Mouse (Mus musculus) thymus, adult 2 months (tissue): ENCODE data around the gene Enkur. TPM values are rescaled to one million over a fixed set of nuclear protein-coding genes. Genes with fewer than 3 reads are reported as not detected.
"Not testable (repeated sequence)": the region's sequence is repeated elsewhere in the genome, so short reads cannot be mapped to it uniquely, and the experiment has no call there.

Experiments
- DNase-seq: peaks from one replicate; pipeline ENCODE4 v3.0.0; 2021
- H3K27ac ChIP-seq: fragments of 200-500 bp; 2 replicates; pipeline ENCODE4 v1.5.1; 2012; ENCODE audit warnings: low read length, control low read depth; ENCODE audit not compliant: control insufficient read depth, insufficient read depth
- H3K27me3 ChIP-seq: fragments of 200-500 bp; 2 replicates; pipeline ENCODE4 v1.6.1; 2012; ENCODE audit warnings: mild to moderate bottlenecking, low read length, moderate library complexity, mixed read lengths; ENCODE audit not compliant: control insufficient read depth, insufficient read depth
- H3K36me3 ChIP-seq: fragments of 200-500 bp; 2 replicates; pipeline ENCODE4 v1.6.1; 2012; ENCODE audit warnings: mild to moderate bottlenecking, low read length, moderate library complexity; ENCODE audit not compliant: control insufficient read depth, insufficient read depth
- H3K4me1 ChIP-seq: fragments of 200-500 bp; replicated peaks from 2 replicates; pipeline ENCODE4 v1.6.1; 2012; ENCODE audit warnings: low read length; ENCODE audit not compliant: control insufficient read depth, insufficient read depth
- H3K4me3 ChIP-seq: fragments of 200-500 bp; 2 replicates; pipeline ENCODE4 v1.5.1; 2012; ENCODE audit warnings: mild to moderate bottlenecking, low read length, control low read depth, moderate library complexity; ENCODE audit not compliant: control insufficient read depth, insufficient read depth
- CTCF ChIP-seq: fragments of 200-500 bp; IDR thresholded peaks from 2 replicates; pipeline ENCODE4 v1.5.1; 2012; ENCODE audit warnings: mild to moderate bottlenecking, control low read depth, low read length, moderate library complexity, borderline replicate concordance; ENCODE audit not compliant: control insufficient read depth, poor library complexity, insufficient read depth; ENCODE audit errors: extremely low read depth
- POLR2A ChIP-seq: fragments of 200-500 bp; IDR thresholded peaks from 2 replicates; pipeline ENCODE4 v1.6.1; 2012; ENCODE audit warnings: mild to moderate bottlenecking, low read length, control low read depth, moderate library complexity; ENCODE audit not compliant: control insufficient read depth, poor library complexity, insufficient read depth; ENCODE audit errors: extremely low read depth
- WGBS: fragments of 180-500 bp; shearing (Covaris S2); methylation state at CpG from one replicate; pipeline ENCODE4 v1.1.7; 2018; 5-methylcytosine and 5-hydroxymethylcytosine counted together
- polyA plus RNA-seq: library from polyadenylated mRNA; depleted of rRNA; stranded (reverse); fragments of >200 nt; gene quantifications from 2 replicates; pipeline ENCODE4 v1.2.3, GENCODE M21; 2012; rRNA removed

Gene Enkur
- not detected in 2 replicates for polyA plus RNA-seq

DNA sequence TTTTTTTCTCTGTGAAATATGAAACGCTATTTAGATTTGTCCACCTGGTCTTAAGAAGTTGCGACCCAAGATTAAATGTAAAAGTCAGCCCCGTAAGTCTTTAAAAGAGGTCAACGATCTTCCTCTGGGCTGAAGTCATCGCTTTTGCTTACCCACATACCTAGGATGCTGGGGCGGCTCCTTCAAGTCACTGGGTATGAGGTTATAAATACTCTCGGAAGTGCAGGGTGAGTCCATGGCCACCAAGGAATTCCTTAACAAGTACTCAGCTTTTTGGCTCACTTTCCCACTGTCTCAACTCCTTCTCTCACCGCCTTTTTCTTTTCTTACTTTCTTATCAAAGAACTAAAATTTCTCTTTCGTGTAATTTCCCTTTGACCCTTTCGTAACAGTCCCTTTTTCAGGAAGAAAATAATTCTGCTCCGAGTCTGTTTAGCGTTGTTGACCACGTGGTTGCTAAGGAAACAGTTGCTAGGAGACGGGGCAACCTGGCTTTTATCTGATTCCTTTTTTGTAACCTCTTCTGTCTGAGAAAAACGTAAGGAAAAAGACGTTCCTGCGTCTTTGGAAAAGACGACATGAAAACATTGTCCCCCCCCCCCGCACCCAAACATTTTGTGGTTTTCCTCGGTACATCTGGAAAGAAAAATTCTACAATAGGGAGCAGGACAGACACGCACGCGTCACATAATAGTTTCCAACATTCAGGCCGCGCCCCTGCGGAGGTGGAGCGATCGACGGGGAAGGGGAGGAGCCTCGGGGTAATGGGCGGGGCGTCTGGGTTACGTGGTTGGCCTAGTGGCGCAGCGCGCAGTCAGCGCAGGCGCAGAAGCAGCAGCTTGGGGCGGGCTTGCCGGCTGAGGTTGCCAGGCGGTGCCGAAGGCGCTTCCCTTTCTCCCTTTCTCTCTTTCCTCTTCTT lies at the start of gene Enkur, which contains the start of gene Thnsl1:
Gene Enkur (minus strand): TSS at position 454 of the 919 bp plus-strand sequence.
Gene Thnsl1 (plus strand): TSS at position 813 of the 919 bp plus-strand sequence.
- 2% methylated on average over 43 of the region's 43 CpGs for WGBS
- TF ChIP-seq POLR2A (peak; percentile 76; the same call in 1 of the 2 replicates), CTCF (peak; percentile 48; the same call in 1 of the 2 replicates)
- DNase-seq: peak; percentile 99

GRCm38 (mm10) chr2:21254308-21254707 lies 49.1 kb upstream of the Enkur start:
- Histone ChIP-seq H3K36me3 (no peaks in the 10 kb centered on the region), H3K27ac (no peak overlapping the region), H3K27me3 (no peaks in the 10 kb centered on the region), H3K4me3 (no peak overlapping the region), H3K4me1 (no peaks in the 10 kb centered on the region)
- TF ChIP-seq POLR2A: no peak
- TF ChIP-seq CTCF: no peak
- DNase-seq: no peak

More for the DNA sequence above, at the start of gene Enkur, which contains the start of gene Thnsl1:
- Histone ChIP-seq H3K27me3 (no peaks in the 10 kb centered on the region), H3K4me1 (peaks cover 5% of the 10 kb centered on the region), H3K4me3 (peak within 1 kb of the TSS; percentile 91), H3K36me3 (no peaks in the 10 kb centered on the region), H3K27ac (no peak within 1 kb of the TSS)

DNA sequence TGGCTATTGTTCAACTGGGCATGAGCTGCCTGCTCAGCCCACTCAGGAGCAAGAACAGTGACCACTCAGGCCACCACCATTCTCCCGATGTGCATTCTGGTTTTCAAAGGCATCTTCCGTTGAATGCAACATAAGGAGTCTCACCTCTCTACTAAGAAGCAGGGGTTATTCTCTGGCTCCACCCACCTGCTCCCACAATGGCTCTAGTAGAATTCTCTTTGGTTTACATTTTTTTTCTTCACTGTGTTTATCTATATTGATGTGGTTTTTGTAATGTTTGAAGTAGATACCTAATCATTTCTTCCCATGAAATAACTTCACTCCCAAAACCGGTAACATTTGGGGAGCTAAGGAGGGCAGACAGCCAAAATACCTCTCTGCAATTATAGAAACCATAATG lies 48.5 kb upstream of the Enkur start:
- TF ChIP-seq POLR2A (no peak), CTCF (no peak)
- H3K4me1 ChIP-seq: no peaks in the 10 kb centered on the region
- H3K4me3 ChIP-seq: no peak overlapping the region
- no peaks in the 10 kb centered on the region for H3K27me3 ChIP-seq
- 64% methylated on average over 3 of the region's 3 CpGs for WGBS
- no peak overlapping the region for H3K27ac ChIP-seq
- no peaks in the 10 kb centered on the region for H3K36me3 ChIP-seq
- no peak for DNase-seq

DNA sequence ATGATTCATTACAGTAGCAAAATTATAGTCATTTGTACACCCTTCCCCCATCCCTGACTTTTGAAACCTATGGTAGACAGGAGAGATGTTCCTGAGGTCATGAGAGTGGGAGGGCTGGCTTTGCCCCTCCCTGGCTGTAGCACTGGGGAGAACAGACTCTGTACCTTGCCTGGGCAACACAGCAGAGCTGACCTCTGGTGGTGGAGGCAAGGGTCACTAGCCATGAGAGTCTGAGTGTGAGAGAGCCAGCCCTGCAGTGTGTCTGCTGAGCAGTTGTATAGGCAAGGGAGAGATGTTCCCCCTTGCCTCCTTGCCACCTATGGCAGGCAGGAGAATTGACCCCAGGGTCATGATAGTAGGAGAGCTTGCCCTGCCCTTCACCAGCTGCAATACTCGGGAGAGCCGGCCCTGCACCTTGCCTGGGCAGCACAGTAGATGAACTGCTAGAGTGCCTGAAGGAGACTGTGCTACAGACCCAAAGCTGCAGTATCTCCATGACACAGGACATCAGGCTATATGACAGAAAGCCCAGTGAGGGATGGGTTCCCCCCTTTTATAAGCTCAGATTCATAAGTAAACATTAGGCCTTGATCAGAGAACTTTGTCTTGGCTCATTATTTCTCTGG lies 40.4 kb upstream of the Enkur start:
- no peaks in the 10 kb centered on the region for H3K27me3 ChIP-seq
- TF ChIP-seq CTCF: no peak
- no peak for TF ChIP-seq POLR2A
- H3K4me1 ChIP-seq: no peaks in the 10 kb centered on the region
- no peak for DNase-seq
- no peaks in the 10 kb centered on the region for H3K36me3 ChIP-seq
- H3K27ac ChIP-seq: no peak overlapping the region
- no peak overlapping the region for H3K4me3 ChIP-seq
- WGBS: 96% methylated on average over 2 of the region's 2 CpGs

GRCm38 (mm10) chr2:21244986-21245385 lies 39.8 kb upstream of the Enkur start:
- Histone ChIP-seq H3K36me3 (no peaks in the 10 kb centered on the region), H3K4me1 (no peaks in the 10 kb centered on the region), H3K27me3 (no peaks in the 10 kb centered on the region), H3K4me3 (no peak overlapping the region), H3K27ac (no peak overlapping the region)
- 89% methylated on average over 4 of the region's 4 CpGs for WGBS
- DNase-seq: no peak
- TF ChIP-seq CTCF (no peak), POLR2A (no peak)

GRCm38 (mm10) chr2:21244104-21244503 lies 38.9 kb upstream of the Enkur start:
- H3K36me3 ChIP-seq: not testable (repeated sequence)

More at GRCm38 (mm10) chr2:21244104-21244503, 38.9 kb upstream of the Enkur start:
- not testable (repeated sequence) for DNase-seq, H3K4me3 ChIP-seq, H3K4me1 ChIP-seq, H3K27me3 ChIP-seq, H3K27ac ChIP-seq
- WGBS: 91% methylated on average over 4 of the region's 6 CpGs
